Mouse (Mus musculus) myocyte (in vitro differentiated cells): ENCODE results near the gene Cyp4a32.

Experiments used
- CEBPB ChIP-seq: IDR thresholded peaks from 2 replicates; pipeline ENCODE4 v1.6.1; 2011; ENCODE audit warnings: mild to moderate bottlenecking, moderate library complexity; ENCODE audit not compliant: poor library complexity, insufficient read depth, severe bottlenecking
- E2F4 ChIP-seq: IDR thresholded peaks from one replicate; pipeline ENCODE4 v1.6.1; 2011; ENCODE audit warnings: mild to moderate bottlenecking, control low read depth, moderate library complexity; ENCODE audit not compliant: insufficient read depth
- MAX ChIP-seq: IDR thresholded peaks from one replicate; pipeline ENCODE4 v1.6.1; 2011; ENCODE audit warnings: low read depth, mild to moderate bottlenecking, control low read depth
- MYOG ChIP-seq, 3 experiments: IDR thresholded peaks; one replicate each; pipeline ENCODE4 v1.6.1; 2011; ENCODE audit warnings: control low read depth in 2 of 3, low read depth in 2 of 3, mild to moderate bottlenecking in 2 of 3; ENCODE audit not compliant: insufficient read length in 2 of 3, control insufficient read depth in 1 of 3, insufficient read depth in 1 of 3
- POLR2A ChIP-seq: IDR thresholded peaks from one replicate; pipeline ENCODE4 v1.6.1; 2011; ENCODE audit warnings: low read depth, mild to moderate bottlenecking, control low read depth, moderate library complexity; ENCODE audit not compliant: insufficient read length
- REST ChIP-seq: IDR thresholded peaks from one replicate; pipeline ENCODE4 v1.6.1; 2011; ENCODE audit warnings: mild to moderate bottlenecking, control low read depth, moderate library complexity; ENCODE audit not compliant: insufficient read depth, insufficient read length
- TCF12 ChIP-seq: IDR thresholded peaks from one replicate; pipeline ENCODE4 v1.6.1; 2011; ENCODE audit warnings: mild to moderate bottlenecking, control low read depth; ENCODE audit not compliant: poor library complexity, insufficient read depth, severe bottlenecking
- USF1 ChIP-seq: IDR thresholded peaks from one replicate; pipeline ENCODE4 v1.6.1; 2011; ENCODE audit warnings: low read depth, mild to moderate bottlenecking, control low read depth, moderate library complexity

GRCm38 (mm10) chr4:115557861-115558561, 42.8 kb upstream of the Cyp4a32 start:
- no peak for TF ChIP-seq MAX
- no peak for TF ChIP-seq USF1
- no peak for TF ChIP-seq CEBPB
- TF ChIP-seq MYOG (IDR thresholded peaks at IDR 0.05; ENCODE audit: control insufficient read depth in 1 of 3, insufficient read depth in 1 of 3, insufficient read length in 2 of 3, low read depth in 2 of 3), result no peak
- TF ChIP-seq POLR2A, result no peak
- TF ChIP-seq E2F4, result no peak
- no peak for TF ChIP-seq TCF12
- no peak for TF ChIP-seq REST
